Mouse (Mus musculus): ENCODE measurements at regions not wholly inside any gene's neighbourhood (a gene's known extent, or its start where the extent isn't known, plus 50 kb on each side); places are given as distances from the start of the nearest gene placed in this dataset.
"Not testable (repeated sequence)": the region's sequence is repeated elsewhere in the genome, so short reads cannot be mapped to it uniquely, and the experiment has no call there.

DNA sequence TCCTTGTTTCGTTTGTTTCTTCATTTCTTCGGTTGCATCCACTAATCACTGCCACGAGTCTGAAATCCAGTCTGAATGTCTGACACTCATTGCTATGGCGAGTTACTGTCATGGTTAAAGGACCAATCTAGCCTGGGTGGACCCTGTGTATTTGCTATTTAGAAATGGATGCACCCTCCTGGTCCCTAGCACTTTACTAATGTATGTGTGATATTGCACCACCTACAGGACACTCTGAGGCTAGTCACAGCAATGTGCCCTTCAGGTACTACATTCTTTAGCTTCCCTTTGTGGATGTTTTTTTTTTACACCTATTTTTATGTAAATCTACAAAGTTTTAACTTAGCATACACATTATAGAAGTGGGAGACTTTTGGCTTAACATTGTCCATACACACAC lies 87.5 kb upstream of the Stxbp6 start:
- Histone ChIP-seq H3K9ac (ENCODE audit: control insufficient read depth, low read depth, low read length, poor library complexity, severe bottlenecking) (no peak overlapping the region), H3K27me3 (ENCODE audit: control insufficient read depth in 1 of 2, insufficient read depth in 2 of 2, low read length in 2 of 2) (no peaks in the 10 kb centered on the region; a peak in 1 of 4 replicates), H3K4me3 (ENCODE audit: control insufficient read depth in 1 of 2, insufficient read depth in 1 of 2, low read depth in 2 of 2, low read length in 2 of 2) (no peak overlapping the region), H3K79me2 (ENCODE audit: control insufficient read depth, insufficient read depth, low read length, poor library complexity) (no peaks in the 10 kb centered on the region), H3K4me1 (ENCODE audit: control insufficient read depth in 1 of 2, insufficient read depth in 2 of 2, low read length in 2 of 2) (no peaks in the 10 kb centered on the region), H3K27ac (ENCODE audit: control insufficient read depth, low read depth, low read length) (no peak overlapping the region), H3K36me3 (ENCODE audit: control insufficient read depth in 1 of 2, insufficient read depth in 2 of 2, low read length in 2 of 2) (no peaks in the 10 kb centered on the region), H3K9me3 (replicated peaks; ENCODE audit: insufficient read depth, low read length) (no peaks in the 10 kb centered on the region)
- peak; percentile 2 for DNase-seq (ENCODE audit: low read depth, low spot score)
- TF ChIP-seq CTCF (IDR thresholded peaks at IDR 0.05 in 2 of 3, conservative IDR thresholded peaks at IDR 0.05 in 1 of 3; ENCODE audit: control insufficient read depth in 1 of 3, insufficient read depth in 1 of 3, low read depth in 2 of 3, low read length in 3 of 3, poor library complexity in 1 of 3, severe bottlenecking in 1 of 3): 0 out of 6 replicates have a peak, but pooled peaks of 1 of the 3 experiments have one; percentile 18
- TF ChIP-seq MYB (IDR thresholded peaks at IDR 0.05; ENCODE audit: low read depth, low read length): no peak
- TF ChIP-seq SMC3 (IDR thresholded peaks at IDR 0.05; ENCODE audit: low read depth, low read length): peak; percentile 23; the same call in 1 of the 2 replicates

- H3K4me3 ChIP-seq (ENCODE audit: control insufficient read depth in 1 of 2, insufficient read depth in 1 of 2, low read depth in 2 of 2, low read length in 2 of 2); H3K27me3 ChIP-seq (ENCODE audit: control insufficient read depth in 1 of 2, insufficient read depth in 2 of 2, low read length in 2 of 2); H3K9me3 ChIP-seq (replicated peaks; ENCODE audit: insufficient read depth, low read length); H3K36me3 ChIP-seq (ENCODE audit: control insufficient read depth in 1 of 2, insufficient read depth in 2 of 2, low read length in 2 of 2); DNase-seq (ENCODE audit: low read depth, low spot score); H3K27ac ChIP-seq (ENCODE audit: control insufficient read depth, low read depth, low read length); H3K4me1 ChIP-seq (ENCODE audit: control insufficient read depth in 1 of 2, insufficient read depth in 2 of 2, low read length in 2 of 2); H3K9ac ChIP-seq (ENCODE audit: control insufficient read depth, low read depth, low read length, poor library complexity, severe bottlenecking); H3K79me2 ChIP-seq (ENCODE audit: control insufficient read depth, insufficient read depth, low read length, poor library complexity): not testable (repeated sequence)
These were observed 87.1 kb upstream of the Stxbp6 start for GRCm38 (mm10) chr12:45161581-45161980.

DNA sequence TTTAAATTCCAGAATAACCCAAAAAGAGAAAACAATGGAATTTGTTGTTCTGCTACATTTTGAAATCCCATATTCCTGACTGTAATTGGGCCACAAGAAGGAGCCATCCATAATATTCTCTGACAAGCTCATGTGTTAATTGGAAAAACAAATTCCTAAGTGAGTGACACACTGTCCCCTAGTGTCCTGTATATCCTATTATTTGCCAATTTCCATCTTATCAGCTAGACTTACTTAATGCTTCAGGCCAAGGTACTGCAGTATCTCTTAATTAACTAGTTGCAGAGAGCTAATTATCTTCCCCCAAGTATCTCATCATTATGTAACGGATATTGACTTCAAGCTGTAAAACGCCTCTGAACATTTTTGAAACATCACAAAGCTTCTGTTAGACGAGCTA lies 84.5 kb upstream of the Stxbp6 start:
- no peak overlapping the region for H3K9ac ChIP-seq (ENCODE audit: control insufficient read depth, low read depth, low read length, poor library complexity, severe bottlenecking)
- H3K4me3 ChIP-seq (ENCODE audit: control insufficient read depth in 1 of 2, insufficient read depth in 1 of 2, low read depth in 2 of 2, low read length in 2 of 2): no peak overlapping the region
- no peak for TF ChIP-seq TBP (IDR thresholded peaks at IDR 0.05; ENCODE audit: low read depth, low read length)
- no peak for TF ChIP-seq MYB (IDR thresholded peaks at IDR 0.05; ENCODE audit: low read depth, low read length)
- TF ChIP-seq NRF1 (IDR thresholded peaks at IDR 0.05; ENCODE audit: insufficient read depth, low read depth, low read length, poor library complexity, severe bottlenecking): no peak
- no peak for TF ChIP-seq ELF1 (IDR thresholded peaks at IDR 0.05; ENCODE audit: low read depth, low read length)
- TF ChIP-seq USF2 (IDR thresholded peaks at IDR 0.05; ENCODE audit: borderline replicate concordance in 1 of 2, insufficient read depth in 1 of 2, low read depth in 1 of 2, low read length in 2 of 2): no peak
- TF ChIP-seq MAX (IDR thresholded peaks at IDR 0.05; ENCODE audit: low read length): no peak
- no peak for TF ChIP-seq TCF12 (IDR thresholded peaks at IDR 0.05; ENCODE audit: low read depth, low read length)
- TF ChIP-seq ZKSCAN1 (IDR thresholded peaks at IDR 0.05; ENCODE audit: low read depth, low read length): no peak
- TF ChIP-seq EP300 (IDR thresholded peaks at IDR 0.05; ENCODE audit: low read depth in 1 of 2, low read length in 2 of 2): no peak
- no peak for TF ChIP-seq ETS1 (IDR thresholded peaks at IDR 0.05; ENCODE audit: low read depth, low read length)
- no peak for TF ChIP-seq HCFC1 (IDR thresholded peaks at IDR 0.05; ENCODE audit: low read depth, low read length)
- TF ChIP-seq BHLHE40 (IDR thresholded peaks at IDR 0.05; ENCODE audit: borderline replicate concordance, low read depth, low read length): no peak
- no peak for TF ChIP-seq ZNF384 (IDR thresholded peaks at IDR 0.05; ENCODE audit: low read depth, low read length)
- TF ChIP-seq SIN3A (IDR thresholded peaks at IDR 0.05; ENCODE audit: low read length): no peak

More for the DNA sequence above, 84.5 kb upstream of the Stxbp6 start:
- Histone ChIP-seq H3K27ac (ENCODE audit: control insufficient read depth, low read depth, low read length) (no peak overlapping the region), H3K27me3 (ENCODE audit: control insufficient read depth in 1 of 2, insufficient read depth in 2 of 2, low read length in 2 of 2) (no peaks in the 10 kb centered on the region), H3K9me3 (replicated peaks; ENCODE audit: insufficient read depth, low read length) (no peaks in the 10 kb centered on the region), H3K36me3 (ENCODE audit: control insufficient read depth in 1 of 2, insufficient read depth in 2 of 2, low read length in 2 of 2) (no peaks in the 10 kb centered on the region), H3K79me2 (ENCODE audit: control insufficient read depth, insufficient read depth, low read length, poor library complexity) (no peaks in the 10 kb centered on the region), H3K4me1 (ENCODE audit: control insufficient read depth in 1 of 2, insufficient read depth in 2 of 2, low read length in 2 of 2) (no peaks in the 10 kb centered on the region)
- no peak for DNase-seq (ENCODE audit: low read depth, low spot score)

Measured in MEL (cell line).